Mouse (Mus musculus): ENCODE data around the gene Scgb1a1.
"Not testable (repeated sequence)": the region's sequence is repeated elsewhere in the genome, so short reads cannot be mapped to it uniquely, and the experiment has no call there.

The Scgb1a1 gene

DNA sequence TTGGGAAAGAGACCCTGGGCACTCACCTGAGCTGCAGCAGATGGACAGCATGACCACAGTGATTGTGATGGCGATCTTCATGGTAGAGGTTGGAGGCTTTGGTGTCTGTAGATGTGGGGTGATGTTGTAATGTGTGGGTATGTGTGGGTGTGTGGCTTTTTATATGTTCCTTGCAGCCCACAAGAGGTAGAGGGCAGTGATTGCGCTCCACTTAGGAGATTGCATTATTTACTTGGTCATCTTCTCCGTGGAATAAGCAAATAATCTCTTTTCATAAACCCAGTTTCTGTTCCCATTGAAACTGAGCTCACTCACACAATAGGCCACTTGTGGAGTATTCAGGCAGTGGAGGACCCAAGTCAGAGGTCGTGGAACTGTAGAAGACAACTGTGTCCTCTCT lies at the start of gene Scgb1a1:
TSS of gene Scgb1a1 (minus strand) at position 138 of the 400 bp plus-strand sequence.
- in situ Hi-C loops (cut with MboI, MseI): no loop called here

DNA sequence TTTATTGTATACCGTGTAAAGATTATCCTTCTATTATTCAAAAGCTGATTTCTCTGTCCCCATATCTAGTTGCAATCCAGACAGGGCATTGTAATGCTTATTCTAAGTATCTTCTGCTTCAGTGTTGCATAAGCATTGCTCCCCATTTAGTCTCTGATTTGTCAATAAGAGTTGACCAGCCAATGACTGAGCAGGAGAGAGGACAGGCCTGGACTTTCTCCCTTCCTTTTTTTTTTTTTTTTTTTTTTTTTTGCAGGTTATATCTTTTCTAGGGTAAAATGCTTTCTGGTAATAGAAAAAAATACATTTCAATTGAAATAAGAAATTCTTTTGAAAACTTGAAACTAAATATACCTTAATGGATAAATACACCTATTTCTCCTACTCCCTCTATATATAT lies 49.4 kb upstream of the Scgb1a1 start:
- in situ Hi-C loops (cut with MboI, MseI): loop anchor here (25.0 kb wide), 1 partner anchor 625 kb away; no protein-coding TSS in a partner anchor

DNA sequence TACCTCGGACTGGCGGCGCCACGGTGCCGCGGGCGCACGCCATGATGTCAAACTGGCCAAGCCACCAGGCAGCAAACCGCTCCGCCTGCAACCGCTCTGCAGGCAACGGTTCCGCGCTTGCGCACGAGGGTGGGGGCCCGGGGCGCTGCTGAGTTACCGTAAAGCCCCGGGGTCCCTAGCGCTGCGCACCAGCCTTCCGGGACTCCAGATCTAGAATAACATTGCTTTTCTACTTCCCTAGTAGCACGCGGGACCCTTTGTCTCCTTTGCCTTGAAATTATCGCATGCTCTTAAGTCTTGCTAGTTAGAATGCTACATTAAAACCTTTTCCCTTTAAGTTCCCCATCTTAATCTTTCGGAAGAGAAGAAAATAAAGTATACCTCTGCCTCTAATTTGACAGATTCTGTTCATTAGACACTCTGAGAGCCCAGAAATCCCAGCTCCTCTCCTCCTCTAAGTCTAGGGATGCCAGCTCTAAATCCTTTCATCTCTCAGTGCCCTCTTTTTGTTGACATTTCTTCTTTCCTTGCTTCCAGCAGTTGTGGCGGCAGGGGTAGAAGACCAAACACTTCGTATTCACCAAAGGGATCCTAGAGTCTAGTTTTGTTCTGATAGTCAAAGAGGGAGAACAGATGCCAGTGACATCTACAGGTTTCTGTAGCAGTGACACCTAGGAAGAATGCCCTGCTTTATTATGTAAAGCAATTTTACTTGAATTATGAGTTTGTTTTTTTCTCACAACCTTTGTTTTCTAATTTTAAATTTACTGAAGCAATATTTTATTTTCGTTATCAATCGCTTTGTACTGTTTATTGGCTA lies 48.0 kb upstream of the Scgb1a1 start, which contains the start of gene Asrgl1:
TSS of gene Asrgl1 (minus strand) at position 125 of the 820 bp plus-strand sequence.
- in situ Hi-C loops (cut with MboI, MseI): loop anchor here (25.0 kb wide), 1 partner anchor 623 kb away; no protein-coding TSS in a partner anchor

DNA sequence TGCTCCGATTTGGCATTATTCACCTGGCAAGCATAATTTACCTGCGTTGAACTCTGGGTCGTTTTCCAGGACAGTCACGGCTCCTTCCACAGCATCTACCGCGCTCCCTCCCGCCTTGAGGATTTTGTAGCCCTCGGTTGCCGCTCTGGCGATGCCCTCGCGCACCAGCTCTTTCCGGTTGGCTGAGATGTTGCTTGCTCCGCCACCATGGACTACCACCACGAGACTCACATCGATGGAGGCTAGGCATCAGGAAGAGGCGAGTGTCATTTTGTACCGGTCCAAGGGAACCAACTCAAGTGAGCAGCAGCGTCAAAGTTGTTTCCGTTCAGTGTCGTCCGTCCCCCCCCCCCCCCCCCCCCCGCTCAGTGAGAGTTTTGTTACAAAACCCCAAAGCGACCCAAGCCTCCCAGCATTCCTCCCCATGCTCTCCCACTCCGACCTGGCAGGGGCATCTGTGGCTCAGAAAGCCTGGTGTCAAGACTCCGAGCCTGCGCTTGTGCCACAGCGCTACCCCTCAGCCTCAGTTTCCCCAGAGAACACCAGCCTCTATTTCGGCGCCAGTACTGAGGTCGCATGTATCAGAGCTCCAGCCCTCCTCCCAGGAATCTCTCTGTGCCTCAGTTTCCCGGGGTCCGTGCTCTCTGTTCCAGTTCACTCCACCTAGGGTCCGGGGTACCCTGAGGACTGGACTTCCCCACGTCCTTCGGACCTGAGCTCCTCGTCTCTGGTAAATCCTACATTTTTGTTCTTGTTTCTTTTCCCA lies 47.2 kb upstream of the Scgb1a1 start:
- in situ Hi-C loops (cut with MboI, MseI): loop anchor here (25.0 kb wide), 1 partner anchor 623 kb away; no protein-coding TSS in a partner anchor

DNA sequence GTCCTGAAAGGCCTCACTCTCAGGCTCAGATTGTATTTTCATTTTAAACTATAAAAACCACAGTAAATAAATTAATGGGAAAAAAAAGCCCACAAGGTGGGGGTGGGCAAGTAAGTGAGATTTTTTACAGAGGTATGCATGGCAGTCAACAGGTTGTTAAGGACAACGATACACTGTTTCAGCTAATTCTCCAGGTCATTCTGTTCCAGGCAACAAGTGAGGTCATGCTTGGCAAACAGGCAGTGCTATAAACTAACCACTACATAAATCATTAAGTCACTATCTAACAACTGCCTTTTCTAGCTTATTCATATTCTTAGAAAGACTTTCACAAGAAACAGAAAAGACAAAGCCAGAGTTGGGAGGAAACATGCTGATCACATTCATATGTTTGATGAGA lies 42.2 kb upstream of the Scgb1a1 start:
- in situ Hi-C loops (cut with MboI, MseI): loop anchor here (25.0 kb wide), 1 partner anchor 618 kb away; no protein-coding TSS in a partner anchor

DNA sequence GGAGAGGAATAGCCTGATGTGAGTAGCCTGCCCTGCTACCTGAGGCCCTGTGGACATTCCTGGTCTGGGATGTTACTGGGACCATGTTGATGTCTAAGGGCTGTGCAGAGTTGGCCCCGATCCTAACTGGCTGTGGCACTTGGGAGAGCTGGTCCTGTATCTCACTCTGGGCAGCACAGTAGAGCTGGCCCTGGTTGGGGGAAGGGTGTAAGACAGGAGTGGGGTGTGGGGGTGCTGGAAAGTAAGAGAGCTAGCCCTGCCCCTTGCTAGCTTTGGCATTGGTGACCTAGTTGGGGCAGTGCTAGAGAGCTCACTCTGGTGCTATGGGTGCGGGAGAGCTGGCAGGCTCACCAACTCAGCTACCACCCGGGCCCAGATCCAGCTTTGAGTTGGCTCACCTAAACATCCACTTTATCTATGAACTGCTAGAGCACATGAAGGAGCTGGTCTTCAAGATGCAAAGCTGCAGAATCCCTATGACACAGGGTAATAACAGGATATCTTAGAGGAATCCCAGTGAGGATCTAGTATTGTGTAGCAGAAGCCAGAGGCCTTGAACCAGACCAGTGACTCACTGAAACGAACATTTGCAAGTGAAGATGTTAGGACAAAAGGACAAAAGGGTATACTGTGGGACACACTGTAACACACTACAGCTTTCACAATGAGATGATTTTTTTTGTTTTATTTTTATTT lies 40.9 kb upstream of the Scgb1a1 start:
- in situ Hi-C loops (cut with MboI, MseI): loop anchor here (25.0 kb wide), 1 partner anchor 616 kb away; no protein-coding TSS in a partner anchor

DNA sequence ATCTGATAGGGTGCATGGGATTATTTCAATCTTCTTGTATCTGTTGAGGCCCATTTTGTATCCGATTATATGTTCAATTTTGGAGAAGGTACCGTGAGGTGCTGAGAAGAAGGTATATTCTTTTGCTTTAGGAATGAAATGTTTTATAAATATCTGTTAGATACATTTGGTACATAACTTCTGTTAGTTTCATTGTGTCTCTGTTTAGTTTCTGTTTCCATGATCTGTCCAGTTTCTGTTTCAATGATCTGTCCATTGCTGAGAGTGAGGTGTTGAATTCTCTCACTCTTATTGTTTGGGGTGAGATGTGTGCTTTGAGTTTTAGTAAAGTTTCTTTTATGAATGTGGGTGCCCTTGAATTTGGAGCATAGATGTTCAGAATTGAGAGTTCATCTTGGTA lies 36.2 kb upstream of the Scgb1a1 start:
- in situ Hi-C loops (cut with MboI, MseI): not testable (repeated sequence)

DNA sequence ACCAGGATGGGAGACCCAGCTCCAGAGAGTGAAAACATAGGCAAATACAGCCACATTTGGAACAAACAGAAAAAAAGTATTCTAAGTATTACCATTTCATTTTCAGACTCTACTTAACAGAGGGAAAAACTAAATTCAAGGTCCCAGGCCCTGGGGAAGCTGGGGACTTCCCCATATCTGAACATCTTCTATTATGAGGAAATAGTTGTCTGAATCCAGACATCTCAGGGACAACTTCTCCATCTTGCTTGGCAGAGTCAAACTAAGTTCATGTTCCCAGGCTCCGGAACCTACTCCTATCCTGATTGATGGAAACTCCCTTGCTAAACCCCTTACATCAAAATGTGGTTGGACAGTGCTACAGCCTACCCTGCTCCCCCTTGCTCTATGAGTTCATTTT lies 34.6 kb upstream of the Scgb1a1 start:
- in situ Hi-C loops (cut with MboI, MseI): no loop called here

DNA sequence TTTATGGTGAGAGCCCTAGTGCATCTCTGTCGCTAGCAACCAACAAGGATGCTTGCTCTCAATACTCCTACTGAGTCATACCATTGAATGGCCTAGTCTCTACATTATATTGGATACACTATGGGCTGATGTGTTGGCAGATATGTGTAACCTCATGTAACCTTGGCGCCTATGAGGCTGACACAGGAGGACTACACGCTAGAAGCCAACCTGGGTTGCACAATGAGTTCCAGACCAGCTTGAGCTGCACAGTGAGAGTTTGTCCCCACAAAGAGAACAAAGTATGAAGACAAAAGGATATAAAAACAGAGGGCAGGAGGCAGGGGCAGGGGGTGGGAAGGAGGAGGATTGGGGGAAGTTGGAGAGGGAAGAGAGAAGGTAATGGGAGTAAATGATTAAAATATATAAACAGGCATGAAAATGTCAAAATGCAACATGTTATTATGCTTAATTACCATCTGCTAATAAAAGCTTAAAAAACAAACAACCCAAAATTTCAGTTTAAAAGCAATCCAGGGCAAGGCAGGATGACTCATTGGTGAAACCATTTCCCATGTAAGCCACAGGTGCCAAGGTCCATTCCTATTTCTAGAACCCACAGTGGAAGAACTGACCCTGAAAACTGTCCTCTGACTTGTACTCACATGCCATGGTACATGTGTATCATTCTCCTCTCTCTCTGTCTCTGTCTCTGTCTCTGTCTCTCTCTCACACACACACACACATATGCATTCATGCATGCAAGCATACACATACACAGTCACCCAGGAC lies 32.1 kb upstream of the Scgb1a1 start:
- in situ Hi-C loops (cut with MboI, MseI): no loop called here

DNA sequence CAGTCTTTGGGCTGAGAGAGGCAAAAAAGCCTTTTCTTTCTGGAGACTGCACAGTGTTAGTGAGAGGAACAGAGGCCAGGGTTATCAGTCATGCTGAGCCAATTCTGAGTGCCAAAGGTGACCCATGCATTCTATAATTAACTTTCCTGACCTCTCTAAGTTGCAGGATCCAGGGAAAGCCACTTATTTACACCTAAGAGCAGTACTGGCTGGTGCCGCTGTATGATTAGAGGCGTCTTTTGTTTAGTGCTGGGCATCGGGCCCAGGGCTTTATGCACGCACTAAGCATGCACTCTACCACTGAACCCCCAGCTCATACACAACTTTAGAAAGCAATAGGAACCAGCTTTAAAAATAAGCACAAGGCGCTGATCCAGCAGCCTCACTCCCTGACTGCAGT lies 29.5 kb upstream of the Scgb1a1 start:
- in situ Hi-C loops (cut with MboI, MseI): no loop called here

DNA sequence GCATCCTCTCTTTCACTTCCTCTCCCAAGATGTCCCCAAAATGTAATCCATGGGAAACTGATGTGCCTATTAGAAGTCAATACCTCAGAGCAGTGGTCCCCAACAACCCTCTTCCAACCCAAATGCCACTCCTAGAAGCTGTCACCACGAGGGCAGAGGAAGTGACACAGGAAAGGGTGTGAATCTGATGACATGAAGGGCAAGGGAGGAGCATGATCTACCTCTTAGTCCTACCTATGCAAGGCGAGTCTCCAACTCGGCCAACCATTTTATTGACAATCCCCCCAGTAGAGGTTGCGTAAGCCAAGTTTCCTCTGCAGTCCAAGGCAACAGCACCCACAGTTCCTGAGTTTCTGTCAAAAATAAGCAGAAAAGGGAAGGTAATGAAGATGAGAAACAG lies 28.5 kb upstream of the Scgb1a1 start:
- in situ Hi-C loops (cut with MboI, MseI): no loop called here

DNA sequence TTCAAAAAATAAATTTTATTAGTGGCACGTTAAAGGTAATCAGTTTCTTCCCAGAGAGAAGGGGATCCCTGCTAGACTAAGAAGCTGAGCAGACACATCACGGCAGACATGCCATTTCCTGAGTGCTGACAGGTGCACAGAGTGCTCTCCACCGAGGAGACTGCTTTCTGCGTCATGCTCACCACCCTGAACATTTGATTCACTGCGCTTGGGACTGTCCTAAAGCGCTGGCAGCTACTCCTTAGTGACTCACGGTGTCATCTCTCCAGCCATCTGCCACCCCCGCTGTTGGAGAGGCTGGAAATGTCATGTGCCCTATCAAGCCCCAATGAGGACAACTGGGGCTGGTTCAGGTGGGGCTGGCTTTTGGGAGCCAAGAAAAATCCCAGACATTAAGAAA lies 24.3 kb upstream of the Scgb1a1 start:
- in situ Hi-C loops (cut with MboI, MseI): loop anchor here (5.0 kb wide), 1 partner anchor 265 kb away; no protein-coding TSS in a partner anchor

DNA sequence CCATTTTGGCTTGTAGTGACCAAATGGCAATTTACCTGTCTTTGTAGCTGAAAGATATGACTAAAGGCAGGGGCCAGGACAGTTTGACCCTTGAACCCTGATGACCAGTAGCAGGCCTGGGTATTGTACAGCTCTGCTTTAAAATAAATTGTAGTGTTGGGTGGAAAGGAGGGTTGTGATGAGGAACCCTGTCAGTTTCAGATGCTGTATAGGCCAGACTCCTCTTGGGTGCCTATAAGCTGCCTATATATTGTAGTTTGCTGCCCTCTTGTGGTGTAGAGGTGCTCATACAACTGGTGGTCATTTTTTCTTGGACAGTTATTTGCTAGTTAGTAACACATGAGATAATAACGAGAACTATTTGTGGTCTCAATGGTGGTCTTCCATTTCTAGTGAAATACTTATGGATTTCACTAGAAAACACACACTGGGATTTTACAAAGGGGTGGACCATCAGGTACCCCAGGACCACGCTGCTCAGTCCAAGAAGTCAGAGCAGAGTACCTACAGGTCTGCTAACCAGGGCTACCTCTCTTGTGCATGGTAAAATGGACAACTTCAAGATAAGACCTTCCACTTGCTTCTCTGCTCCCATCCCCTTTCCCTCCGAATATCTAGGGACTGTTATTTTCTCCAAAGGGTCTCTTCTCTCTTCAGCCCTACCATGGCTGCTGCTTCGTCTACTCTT lies 22.6 kb upstream of the Scgb1a1 start:
- in situ Hi-C loops (cut with MboI, MseI): loop anchor here (5.0 kb wide), 1 partner anchor 263 kb away; no protein-coding TSS in a partner anchor

DNA sequence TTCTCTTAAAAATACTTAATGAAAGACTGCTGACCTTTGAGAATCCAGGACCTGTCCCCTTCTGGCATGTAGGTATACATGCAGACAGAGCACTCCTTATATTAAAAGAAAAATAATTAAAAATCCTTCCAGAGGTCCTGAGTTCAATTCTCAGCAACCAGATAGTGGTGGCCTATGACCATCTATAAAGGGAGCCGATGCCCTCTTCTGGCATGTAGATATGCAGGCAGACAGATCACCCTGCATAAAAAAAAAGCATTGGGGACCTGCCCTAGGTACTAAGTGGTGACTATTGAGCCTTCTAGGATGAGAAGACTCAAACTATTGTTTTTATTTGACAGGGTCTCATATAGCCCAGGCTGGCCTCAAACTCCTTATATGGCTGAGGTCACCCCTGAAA lies 20.8 kb upstream of the Scgb1a1 start:
- in situ Hi-C loops (cut with MboI, MseI): no loop called here

DNA sequence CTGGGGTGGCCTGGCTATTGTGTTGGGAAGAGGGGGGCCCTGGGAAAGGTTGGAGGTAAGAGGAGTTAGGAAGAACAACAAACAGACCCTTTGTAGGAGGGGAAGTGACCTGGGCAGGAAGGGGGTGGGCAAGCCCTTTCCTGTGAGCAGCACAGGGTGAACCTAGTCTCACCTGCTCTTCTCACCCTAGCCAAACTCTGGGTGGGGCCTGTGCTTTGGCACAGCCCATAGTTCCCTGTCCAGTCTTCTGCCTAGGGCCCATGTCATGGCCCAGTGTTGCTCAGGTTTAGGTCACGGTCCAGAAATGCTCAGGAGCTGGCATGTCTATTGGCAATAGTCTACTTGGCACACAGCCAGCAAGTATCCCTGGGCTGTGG lies 19.6 kb upstream of the Scgb1a1 start:
- in situ Hi-C loops (cut with MboI, MseI): no loop called here

DNA sequence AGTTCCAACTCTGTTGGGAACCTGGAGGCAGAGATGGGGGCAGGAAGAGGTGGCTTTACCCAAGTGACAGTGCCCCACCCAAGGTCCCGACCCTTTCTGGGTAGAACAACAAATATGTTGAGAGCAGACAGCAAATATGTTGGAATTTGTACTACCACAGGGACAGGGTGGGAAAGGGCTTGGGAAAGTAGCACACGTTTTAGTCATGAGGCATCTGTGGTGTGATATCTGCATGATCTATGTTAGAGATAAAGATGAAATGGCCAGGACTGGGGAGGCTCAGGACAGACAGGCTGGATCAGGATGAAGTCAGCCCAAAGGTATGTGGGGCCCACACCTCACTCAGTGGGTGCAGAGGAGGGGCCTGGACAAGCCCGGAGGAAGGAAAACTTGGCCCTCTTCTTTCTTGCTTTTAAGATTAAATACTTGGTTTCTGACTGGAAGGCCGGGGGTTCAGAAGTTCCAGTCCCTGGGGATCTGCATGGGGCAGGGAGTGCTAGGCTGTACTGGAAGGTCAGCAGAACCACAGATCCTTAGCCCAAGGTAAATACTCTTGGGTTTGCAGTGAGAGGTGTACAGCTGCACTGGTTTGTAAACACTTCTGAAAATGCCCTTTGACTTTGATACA lies 19.1 kb upstream of the Scgb1a1 start:
- in situ Hi-C loops (cut with MboI, MseI): no loop called here

DNA sequence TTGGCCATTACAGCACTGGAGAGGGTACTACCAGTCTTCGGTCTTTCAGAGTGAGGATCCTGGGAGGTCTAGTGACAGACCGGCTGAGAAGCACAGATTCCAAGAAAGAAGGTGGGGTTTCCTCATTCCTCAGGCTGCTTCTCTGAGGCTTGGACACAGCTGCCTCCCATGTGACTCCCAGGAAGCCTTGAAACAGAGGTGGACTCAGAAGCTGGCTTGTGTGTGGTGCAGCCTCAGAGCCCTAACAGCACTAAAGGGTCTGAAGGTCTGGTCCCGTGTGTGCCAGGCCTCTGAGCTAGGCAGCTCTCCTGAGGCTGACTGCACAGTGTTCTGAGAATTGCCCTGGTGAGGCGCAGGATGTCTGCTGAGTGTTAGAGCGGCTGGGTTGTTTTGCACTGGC lies 18.3 kb upstream of the Scgb1a1 start:
- in situ Hi-C loops (cut with MboI, MseI): no loop called here

DNA sequence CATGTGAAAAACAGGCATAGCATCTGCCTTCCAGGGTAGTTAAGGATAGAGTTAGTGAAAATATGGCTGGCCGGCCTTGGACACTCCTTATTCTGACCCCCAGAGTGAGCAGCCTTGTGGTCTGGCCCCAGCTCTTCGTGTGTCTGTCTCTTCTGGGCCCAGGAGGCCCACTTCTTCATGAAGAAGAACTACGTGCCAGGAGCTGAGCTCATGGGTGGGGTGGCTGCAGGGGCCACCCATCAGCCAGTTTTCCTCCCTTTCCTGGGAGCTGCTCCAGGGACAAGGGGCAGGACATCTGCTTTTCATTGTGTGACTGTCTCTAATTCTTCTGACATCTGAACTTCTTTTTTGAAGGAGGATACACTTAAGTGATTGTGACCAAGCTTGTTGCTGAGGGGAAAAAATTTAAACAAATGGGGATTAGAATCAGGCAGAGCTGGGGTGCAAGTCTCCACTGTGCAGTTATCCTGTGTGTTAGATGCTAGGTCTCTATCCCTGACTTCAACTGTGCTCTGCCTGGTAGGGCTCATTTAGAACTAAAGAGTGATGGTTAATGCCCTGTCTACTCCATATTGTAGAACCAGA lies 17.4 kb upstream of the Scgb1a1 start:
- in situ Hi-C loops (cut with MboI, MseI): no loop called here

DNA sequence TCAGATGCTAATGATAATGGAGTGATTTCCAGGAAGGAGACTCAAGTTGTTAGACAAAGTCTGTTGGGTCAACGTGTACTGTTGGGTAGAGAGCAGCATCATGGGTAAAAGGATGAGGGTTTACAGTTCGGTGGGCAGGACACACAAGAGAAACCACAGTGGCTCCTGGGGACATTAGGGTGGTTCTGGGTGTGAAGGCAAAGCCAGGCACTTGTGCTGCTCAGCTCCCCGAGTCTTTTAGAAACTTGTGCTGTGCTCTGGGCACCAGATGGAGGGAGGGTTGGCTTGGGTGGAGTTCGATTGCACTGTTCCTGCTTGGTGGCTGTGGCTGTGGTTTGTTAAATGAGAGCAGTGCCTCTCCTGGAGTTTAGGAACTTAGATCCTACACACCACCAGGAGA lies 16.2 kb upstream of the Scgb1a1 start:
- in situ Hi-C loops (cut with MboI, MseI): no loop called here

DNA sequence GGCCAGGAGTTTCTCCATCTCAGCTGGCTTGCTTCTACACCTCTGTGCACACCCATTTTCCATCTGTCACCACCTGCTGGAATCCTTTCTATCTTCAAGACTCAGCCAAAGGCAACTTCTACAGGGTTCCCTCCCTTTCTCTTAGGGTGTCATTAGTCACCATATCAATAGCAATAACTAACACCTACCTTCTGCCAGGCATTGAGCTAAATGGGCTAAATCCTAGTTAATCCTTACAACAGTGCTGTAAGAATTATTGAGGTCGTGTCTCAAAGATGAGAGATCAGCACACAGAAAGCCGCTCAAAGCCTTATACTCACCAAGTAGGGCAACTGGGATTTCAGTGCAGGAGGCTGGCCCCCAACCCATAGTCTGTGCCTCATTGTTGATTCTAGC lies 13.3 kb upstream of the Scgb1a1 start:
- in situ Hi-C loops (cut with MboI, MseI): no loop called here
